Mouse (Mus musculus) left cerebral cortex, postnatal 14 days (tissue): ENCODE measurements around the gene Ube2m. TPM values are rescaled to one million over a fixed set of nuclear protein-coding genes. Genes with fewer than 3 reads are reported as not detected.
"Not testable (repeated sequence)": the region's sequence is repeated elsewhere in the genome, so short reads cannot be mapped to it uniquely, and the experiment has no call there.

Experiments
- DNase-seq, 2 experiments: peaks; one replicate each; pipeline ENCODE4 v3.0.0; 2021 to 2022; ENCODE audit warnings: low spot score in 2 of 2, mixed read lengths in 1 of 2
- intact Hi-C: fragments of 180-260 bp; cut with DNase I; formaldehyde crosslinking; loops from one replicate; pipeline ENCODE4 v1.15.1; 2025
- long read RNA-seq, 2 experiments: library from polyadenylated mRNA; stranded (forward); transcript quantifications; one replicate each; pipeline ENCODE4 v2.0.0; 2021
- total RNA-seq, 2 experiments: library from RNA; stranded (reverse); gene quantifications; 2 replicates each; pipeline ENCODE4 v1.2.3; 2021

Ube2m gene
- total RNA-seq, result 100 to 1,000 TPM; 207 to 218 TPM
- long read RNA-seq, experiment 1, transcript Ube2m-201 (6 exons, 1,472 nt), result major isoform, 440 of 448 reads
- long read RNA-seq, experiment 1, partial matches to known transcripts, result 0 of 448 reads
- long read RNA-seq, experiment 1, other reads (novel, unspliced or antisense), result 4 of 448 reads
- long read RNA-seq, experiment 2, transcript Ube2m-201 (6 exons, 1,472 nt), result major isoform, 305 of 313 reads
- long read RNA-seq, experiment 2, partial matches to known transcripts, result 1 of 313 reads
- long read RNA-seq, experiment 2, other reads (novel, unspliced or antisense), result 5 of 313 reads

DNA sequence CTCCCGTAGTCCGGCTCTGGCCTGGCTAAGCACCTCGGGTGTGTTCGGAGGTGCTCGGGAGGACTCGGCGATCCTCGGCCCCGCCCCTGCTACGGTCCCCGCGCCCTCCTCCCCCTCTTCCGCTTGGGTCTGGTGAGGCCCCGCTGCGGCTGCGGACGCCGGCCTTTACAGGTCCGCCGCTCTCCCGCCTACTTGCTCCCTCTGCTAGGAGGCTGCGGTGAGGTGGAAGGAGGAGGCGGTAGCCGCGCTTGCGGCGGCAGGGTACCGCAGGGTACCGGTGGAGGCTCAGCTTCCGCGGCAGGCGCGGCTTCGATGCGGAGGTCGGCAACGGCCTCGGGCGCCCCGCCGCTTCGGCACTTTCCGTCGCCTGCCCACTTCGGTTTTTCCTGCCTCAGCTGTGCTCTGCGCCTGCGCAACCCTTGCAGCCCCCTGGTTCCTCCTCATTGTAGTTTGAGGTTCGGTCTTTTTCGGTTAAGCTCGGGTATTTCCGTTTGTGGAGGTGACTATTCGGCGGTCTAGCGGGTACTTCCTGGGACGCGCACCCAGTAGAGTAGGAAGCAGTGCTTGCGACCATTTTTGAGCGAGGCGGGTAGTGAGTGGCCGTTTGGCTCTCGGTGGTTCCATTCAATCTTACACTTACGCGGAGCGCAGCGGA, at the start of gene Ube2m:
Gene Ube2m (minus strand): TSS at position 375 of the 655 bp plus-strand sequence.
- intact Hi-C loops, result no loop called here
- peak; percentile 100 for DNase-seq

DNA sequence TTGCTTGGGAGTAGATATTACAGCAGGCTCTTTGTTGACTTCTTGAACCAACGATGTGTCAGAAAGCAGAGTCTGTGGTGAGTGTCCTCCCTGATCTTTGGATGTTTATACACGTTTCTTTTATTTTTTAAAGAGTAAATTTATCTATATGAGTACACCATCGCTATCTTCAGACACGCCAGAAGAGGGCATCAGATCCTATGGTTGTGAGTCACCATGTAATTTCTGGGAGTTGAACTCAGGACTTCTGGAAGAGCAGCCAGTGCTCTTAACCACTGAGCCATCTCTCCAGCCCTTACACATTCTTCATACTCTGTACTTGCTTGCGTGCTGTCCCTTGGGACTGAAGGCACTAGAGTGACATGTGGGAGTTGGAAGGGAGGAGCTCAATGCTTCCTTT, 34.2 kb upstream of the Ube2m start:
- intact Hi-C loops, result loop anchor here (10.0 kb wide), 1 partner anchor 443 kb away; no protein-coding TSS in a partner anchor
- DNase-seq, result no peak

DNA sequence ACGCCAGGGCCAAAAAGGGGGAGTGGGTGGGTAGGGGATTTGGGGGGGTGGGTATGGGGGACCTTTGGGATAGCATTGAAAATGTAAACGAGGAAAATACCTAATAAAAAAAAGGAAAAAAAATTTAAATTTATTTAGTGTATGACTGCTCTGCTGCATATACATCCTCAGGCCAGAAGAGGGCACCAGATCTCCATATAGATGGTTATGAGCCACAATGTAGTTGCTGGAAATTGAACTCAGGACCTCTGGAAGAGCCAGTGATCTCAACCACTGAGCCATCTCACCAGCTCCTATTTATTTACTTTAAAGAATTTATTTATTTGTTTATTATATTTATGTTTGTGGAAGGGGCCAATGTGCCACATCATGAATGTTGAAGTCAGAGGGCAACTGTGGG, 25.3 kb upstream of the Ube2m start:
- intact Hi-C loops, result not testable (repeated sequence)

DNA sequence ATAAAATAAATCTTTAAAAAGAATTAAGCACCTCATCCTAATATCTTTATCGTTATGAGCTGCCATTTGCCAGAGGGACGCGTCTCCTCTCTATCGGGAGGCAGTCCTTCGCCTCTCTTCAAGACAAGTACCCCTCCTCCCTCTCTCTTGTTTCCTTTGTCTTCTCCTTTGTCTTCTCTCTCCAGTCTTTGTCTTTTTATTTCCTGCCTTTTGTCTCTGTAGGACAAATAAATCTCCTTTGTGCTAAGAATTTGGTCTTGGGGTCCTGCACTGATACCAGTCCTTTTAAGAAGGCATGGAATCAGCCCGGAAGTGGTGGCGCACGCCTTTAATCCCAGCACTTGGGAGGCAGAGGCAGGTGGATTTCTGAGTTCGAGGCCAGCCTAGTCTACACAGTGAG, 21.5 kb upstream of the Ube2m start:
- intact Hi-C loops, result no loop called here
- no peak for DNase-seq

More for the DNA sequence above, 25.3 kb upstream of the Ube2m start:
- not testable (repeated sequence) for DNase-seq

DNA sequence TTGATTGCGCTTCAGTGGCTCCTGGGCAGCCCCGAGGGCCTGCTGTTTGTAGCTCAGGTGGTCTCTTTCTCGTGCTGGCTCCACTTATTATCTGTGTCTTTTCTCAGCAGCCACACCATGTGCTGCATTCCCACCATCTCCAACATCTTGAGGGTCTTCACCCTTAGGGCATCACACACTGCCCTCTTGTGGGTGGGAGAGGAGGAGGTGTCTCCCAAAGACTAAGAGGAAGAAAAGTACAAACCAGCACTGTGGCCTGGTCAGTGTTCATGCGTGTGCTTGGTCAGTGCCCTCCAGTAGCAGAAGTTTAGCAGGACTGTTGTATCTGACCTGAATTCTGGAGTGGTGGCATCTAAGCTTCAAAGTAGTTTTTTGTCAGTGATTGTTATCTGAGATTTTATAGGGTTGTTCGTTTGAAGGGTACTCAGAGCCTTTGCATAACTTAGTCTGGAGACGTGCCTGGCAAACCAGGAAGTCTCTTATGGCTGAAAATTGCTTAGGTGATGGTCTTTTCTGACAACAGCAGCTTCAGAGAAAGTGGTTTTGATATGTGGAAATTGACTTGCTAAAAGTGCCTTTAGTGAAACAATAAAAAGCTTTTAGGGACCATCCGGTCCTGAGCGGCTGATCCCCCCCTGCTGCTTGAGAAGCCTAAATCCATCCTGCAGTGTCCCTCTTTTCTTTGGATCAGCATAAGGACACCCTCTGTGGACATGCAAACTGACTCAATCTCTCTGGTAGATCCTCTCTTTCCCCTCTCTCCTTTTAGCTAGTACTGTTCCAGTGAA, 19.0 kb upstream of the Ube2m start:
- intact Hi-C loops, result no loop called here
- no peak for DNase-seq

DNA sequence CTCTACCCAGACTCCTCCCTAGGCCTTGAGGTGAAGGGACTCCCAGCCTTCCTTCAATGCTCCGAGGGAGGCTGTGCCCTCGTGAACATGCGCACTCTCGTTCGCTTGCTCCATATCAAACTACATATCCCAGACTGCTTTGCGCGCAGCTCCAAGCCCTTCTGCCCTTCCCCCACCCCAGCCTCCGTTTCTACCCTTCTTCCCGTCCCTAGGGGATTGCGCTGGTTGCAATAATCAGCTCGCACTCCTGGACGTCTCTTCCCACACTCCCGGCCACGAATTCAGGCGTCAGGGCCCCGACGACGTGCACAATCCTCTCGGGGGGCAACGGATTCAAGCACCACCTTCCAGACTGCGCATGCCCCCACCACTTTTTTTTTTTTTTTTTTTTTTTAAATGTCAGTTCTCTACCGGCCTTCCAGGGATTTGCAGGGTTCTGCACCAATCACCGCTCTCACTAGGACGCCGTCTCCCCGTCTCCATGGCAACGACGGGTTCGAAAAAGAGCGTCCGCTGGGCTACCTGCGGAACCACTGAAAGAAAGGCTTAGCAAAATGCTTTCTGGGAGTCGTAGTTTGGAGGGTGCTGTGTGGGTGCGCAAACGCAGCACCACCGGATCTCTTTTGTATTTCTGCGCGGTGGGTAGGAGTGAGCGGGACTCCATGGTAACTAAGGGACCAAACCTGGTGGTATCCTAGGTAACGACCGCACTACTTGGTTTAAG, 16.4 kb upstream of the Ube2m start, which contains the start of gene Mzf1:
Gene Mzf1 (minus strand): TSS at position 478 of the 724 bp plus-strand sequence.
- peak; percentile 98 to 99 for DNase-seq
- intact Hi-C loops, result loop anchor here (5.0 kb wide), 1 partner anchor 228 kb away; no protein-coding TSS in a partner anchor

DNA sequence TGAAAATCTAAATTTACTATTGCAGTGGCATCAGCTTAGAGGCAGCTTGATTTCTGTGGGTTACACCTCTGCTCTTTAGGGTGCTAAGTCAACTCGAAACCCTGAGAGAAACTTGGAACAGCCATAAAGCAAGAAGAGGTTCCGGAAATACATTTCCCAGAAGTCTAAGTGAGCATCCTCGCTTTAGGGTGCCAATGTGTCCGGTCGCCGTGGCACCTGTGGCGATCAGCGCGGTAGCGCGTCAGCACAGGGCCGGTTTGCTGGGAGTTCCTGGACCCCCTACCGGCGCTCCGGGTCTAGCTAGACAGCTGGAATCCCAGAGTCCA, 15.8 kb upstream of the Ube2m start:
- peak in 1 of 2 experiments; percentile 64 for DNase-seq
- intact Hi-C loops, result loop anchor here (5.0 kb wide), 1 partner anchor 228 kb away; no protein-coding TSS in a partner anchor

DNA sequence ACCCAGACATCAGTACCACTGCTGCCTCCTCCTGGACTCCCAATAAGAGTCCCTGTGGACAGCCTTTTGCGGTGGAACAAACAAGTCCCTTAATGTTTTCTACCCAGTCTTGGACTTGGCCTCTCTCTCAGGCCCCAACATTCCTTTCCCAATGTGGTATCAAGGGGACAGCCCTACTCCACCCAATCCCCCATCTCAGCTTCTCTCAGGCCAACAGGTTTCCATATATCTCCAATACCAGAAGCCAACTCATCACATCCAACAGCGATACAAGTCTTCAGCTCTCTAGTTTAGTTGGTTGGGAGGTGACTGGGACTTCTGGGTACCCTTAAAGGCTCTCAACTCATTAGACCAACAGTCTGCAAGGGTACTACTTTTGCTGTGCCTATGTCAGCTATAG, 15.4 kb upstream of the Ube2m start:
- intact Hi-C loops, result loop anchor here (5.0 kb wide), 1 partner anchor 229 kb away; no protein-coding TSS in a partner anchor
- DNase-seq, result no peak

DNA sequence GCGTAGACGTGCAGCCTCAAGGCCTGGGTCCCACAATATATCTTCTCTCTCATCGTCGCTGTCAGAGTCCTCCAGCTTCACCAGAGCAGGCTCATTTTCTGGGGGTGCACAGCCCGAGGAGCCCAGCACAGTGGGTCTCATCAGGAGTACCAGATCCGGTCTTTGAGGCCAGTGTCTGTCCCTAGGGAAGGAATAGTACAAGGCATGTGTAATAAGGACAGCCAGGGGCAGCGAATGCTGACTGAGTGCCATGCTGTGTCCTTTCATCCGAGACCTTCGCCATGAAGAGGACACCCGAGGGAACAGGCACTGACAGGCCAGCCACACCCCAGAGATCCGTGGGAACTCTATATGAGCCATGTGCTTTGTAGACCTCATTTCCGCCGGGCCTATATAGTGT, 14.9 kb upstream of the Ube2m start:
- DNase-seq, result no peak
- intact Hi-C loops, result loop anchor here (5.0 kb wide), 1 partner anchor 229 kb away; no protein-coding TSS in a partner anchor

DNA sequence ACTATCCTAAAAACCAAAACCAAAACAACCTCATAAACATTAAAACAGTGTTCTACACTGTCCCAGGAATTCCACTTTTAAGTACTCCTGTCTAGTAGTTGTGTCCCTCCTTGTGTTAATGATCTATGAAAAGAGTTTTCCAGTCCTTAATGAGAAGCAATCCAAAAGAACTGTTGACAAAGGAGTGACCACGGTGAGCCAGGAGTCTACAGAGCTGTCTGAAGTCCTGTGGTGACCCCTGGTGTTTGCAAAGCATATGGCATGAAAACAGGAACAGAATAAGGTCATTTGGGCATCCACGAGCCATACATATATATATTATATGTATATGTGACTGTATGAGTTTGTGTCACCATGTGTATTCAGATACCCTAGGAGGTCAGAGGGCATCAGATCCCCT, 8.0 kb upstream of the Ube2m start:
- DNase-seq, result peak; percentile 57 to 72
- intact Hi-C loops, result loop anchor here (2.0 to 10.0 kb wide), 2 partner anchors 37 to 131 kb away; no protein-coding TSS in a partner anchor

DNA sequence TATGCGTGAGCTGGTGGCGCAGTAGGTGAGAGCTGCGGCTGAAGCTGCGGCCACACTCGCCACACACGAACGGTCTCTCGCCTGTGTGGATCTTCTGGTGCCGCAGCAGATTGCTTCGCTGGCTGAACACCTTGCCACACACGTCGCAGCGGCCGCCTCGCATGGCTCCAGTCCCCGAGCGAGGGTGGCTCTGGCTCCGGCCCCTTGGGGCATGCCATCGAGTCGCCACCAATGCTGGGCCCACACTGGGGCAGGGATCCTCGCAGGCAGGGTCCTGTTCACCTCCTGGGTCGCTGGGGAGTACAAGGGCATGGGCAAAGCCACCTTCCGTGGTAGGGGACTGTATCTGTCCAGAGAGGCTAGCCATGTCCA, 6.2 kb upstream of the Ube2m start:
- intact Hi-C loops, result loop anchor here (10.0 kb wide), 1 partner anchor 129 kb away; no protein-coding TSS in a partner anchor
- no peak for DNase-seq

DNA sequence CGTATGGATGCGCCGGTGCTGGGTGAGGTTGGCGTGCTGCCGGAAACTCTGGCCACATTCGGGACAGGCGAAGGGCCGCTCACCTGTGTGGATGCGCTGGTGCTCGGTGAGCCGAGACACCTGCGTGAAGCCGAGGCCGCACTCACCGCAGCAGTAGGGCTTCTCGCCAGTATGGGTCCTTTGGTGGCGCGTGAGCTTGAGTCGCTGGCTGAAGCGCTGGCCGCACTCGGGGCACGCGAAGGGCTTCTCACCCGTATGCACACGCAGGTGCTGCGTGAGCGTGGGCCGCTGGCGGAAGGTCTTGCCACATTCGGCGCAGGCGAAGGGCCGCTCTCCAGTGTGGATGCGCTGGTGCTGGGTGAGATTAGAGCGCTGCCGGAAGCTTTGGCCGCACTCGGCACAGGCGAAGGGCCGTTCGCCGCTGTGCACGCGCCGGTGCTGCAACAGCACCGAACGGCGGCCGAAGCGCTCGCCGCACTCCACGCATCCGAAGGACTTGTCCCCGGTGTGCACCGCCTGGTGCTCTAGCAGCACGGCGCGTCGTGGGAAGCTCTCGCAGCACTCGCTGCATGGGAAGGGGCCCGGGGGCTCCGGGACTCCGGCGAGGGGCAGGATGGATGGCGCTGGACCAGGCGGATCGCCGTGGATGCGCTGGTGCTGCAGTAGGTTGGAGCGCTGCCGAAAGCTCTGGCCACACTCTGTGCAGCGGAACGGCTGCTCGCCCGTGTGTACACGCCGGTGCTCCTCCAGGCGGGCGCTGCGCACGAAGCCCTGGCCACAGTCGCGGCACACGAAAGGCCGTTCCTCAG, 5.6 kb upstream of the Ube2m start:
- intact Hi-C loops, result loop anchor here (10.0 kb wide), 1 partner anchor 129 kb away; no protein-coding TSS in a partner anchor

DNA sequence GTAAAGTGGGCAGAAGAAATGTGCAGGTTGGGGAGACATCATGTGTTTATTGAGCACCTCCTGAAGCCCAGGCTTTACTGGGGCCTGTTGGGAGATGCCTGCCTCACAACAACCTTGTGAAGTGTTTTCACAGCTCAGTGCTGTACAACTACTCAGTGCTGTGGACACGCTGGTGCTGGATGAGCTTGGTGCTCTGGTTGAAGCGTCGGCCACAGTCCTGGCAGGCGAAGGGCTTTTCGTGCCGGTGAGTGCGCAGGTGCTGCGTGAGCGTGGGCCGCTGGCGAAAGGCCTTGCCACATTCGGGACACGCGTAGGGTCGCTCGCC, 5.0 kb upstream of the Ube2m start:
- no peak for DNase-seq
- intact Hi-C loops, result loop anchor here (10.0 kb wide), 1 partner anchor 128 kb away; no protein-coding TSS in a partner anchor

More for the DNA sequence above, 5.6 kb upstream of the Ube2m start:
- DNase-seq, result no peak

DNA sequence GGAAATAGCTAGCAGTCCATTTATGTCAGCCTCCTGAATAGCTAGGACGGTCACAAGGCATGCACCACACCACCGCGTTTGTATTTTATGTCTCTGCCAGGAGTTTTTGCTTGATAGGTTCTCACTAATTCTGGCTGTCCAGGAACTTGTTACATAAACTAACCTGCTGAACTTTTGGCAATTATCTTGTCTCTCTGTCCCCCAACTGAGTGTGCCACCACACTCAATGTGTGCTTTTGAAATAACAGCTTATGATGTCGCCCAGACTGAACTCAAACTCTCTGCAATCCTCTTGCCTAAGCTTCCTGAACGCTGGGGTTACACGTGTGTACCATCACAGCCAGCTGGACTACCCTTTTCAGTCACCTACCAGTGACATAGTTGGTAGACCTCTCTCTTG, 4.4 kb upstream of the Ube2m start:
- DNase-seq, result no peak
- intact Hi-C loops, result loop anchor here (10.0 kb wide), 1 partner anchor 128 kb away; no protein-coding TSS in a partner anchor

DNA sequence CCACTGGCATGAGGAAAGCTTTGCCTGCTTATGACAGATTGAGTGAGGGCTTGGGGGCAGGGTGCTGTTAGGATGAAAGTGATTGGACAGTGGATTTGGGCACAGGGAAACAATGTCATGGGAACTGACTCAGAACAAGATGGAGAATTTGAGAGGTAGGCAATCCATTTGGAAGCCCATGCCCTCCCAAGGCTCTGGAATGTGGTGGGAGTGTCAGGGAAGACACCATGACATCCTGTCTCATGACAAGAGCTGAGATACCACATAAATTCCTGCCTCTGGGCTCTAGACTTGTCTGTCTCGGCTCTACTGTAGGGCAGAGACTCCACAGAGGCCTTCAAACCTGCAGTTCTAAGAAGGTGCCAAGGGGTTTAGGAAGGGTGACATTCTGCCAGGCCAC, 3.2 kb upstream of the Ube2m start:
- intact Hi-C loops, result loop anchor here (10.0 kb wide), 1 partner anchor 126 kb away; no protein-coding TSS in a partner anchor
- no peak for DNase-seq

DNA sequence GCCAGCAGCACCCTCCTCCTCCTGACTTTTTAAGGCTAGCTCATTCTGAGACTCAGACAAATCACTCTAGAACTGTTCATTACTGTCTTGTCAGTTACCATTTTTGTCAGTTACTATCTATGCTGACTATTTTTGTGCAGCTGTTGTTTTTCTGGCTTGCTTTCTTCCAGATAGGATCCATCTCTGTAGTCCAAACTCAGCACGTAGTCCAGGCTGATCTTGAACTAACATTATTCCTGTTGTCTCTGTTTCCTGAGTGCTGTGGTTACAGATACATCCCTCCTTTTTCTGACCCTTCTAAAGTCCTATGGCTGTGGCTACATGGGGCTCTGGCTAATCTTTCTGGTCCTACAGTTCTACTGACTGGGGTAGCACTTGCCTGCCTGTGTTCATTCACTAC, 1.1 kb upstream of the Ube2m start:
- intact Hi-C loops, result no loop called here
- no peak for DNase-seq

DNA sequence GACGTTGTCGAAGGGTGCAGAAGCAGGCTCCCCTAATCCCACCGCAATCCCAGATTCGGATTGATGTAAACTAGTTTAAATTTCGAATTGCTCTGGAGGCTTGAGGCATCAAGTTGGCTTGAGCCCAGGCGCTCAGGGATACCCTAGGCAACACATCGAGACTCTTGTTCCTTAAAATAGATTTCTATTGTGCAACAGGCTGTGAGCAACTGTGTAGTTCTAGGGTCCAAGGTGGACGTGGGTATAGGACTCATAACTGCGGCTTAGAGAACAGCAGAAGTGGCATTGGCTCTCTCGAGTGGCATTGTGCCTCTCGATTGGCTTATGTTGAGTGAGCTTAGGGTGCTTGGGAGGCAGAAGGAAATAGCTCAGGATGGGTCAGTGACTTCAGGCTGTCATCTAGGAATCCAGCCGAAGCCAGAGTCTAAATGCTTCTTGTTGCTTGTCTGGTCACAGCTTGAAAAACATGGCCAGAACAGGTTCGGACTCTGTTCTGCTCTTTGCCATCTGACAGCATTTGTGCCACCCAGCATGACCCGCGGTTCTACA, 620 bp upstream of the Ube2m start:
- intact Hi-C loops, result no loop called here
- DNase-seq, result no peak

DNA sequence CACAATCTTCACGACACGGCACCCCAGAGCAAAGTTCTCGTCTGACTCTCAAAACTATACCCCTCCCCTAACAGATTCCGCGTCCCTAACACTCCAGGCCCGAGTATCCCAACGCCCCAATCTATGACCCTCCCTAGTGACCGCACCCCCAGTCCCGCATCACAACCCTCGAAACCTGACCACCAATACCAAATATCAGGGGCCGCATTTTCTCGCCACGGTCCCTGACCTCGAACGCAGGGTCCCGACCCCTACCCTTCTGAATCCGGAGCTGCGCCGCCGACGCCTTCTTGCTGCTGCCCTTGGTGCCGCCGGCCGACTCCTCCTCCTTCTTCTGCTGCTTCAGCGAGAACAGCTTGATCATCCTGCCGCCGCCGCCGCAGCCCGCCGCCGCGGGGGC, 709 bp downstream of the Ube2m start:
- DNase-seq, result peak in 1 of 2 experiments; percentile 58
- intact Hi-C loops, result no loop called here
